In genomic region chr3:79953164-79953759, GRCm38 (mm10) we compare ENCODE assay signal across 19 mouse cellular contexts.
DNase-seq lines count a peak whose midpoint lies in the region; ATAC-seq and TF ChIP-seq lines count a peak whose summit lies in the region.
"Had no signal": no experiment of that assay in that cellular context is flagged by ENCODE, and none has a peak within 500 bp of the region (broad histone marks: within the 10 kb centered on the region; RNA-seq: fewer than 3 reads in every experiment).

No protein-coding gene starts in this region.

- H3K27ac ChIP-seq in liver, embryonic 11.5 days (ENCODE audit: low read depth, low read length), result no peak overlapping the region
- no peak overlapping the region for H3K27ac ChIP-seq in stomach, embryonic 16.5 days (ENCODE audit: low read length)
- H3K27ac ChIP-seq in stomach, postnatal 0 days (replicated peaks), result no peak overlapping the region
- H3K27ac ChIP-seq: embryonic facial prominence, embryonic 12.5 days; forebrain, embryonic 15.5 days; heart, embryonic 13.5 days; hindbrain, embryonic 15.5 days; limb, embryonic 13.5 days; macrophage; neural tube, embryonic 13.5 days had no signal

- intact Hi-C loops in gastrocnemius, postnatal 14 days (cut with DNase I; ENCODE audit: low total_unique reads), result no loop called here
- intact Hi-C loops in gastrocnemius, postnatal 36 days (cut with DNase I), result no loop called here

- no peak overlapping the region for H3K4me2 ChIP-seq in liver, embryonic 11.5 days
- H3K4me2 ChIP-seq in stomach, embryonic 16.5 days (ENCODE audit: low read depth, low read length), result no peak overlapping the region
- H3K4me2 ChIP-seq in stomach, postnatal 0 days (replicated peaks; ENCODE audit: low read depth), result no peak overlapping the region
- H3K4me2 ChIP-seq: embryonic facial prominence, embryonic 12.5 days; forebrain, embryonic 15.5 days; heart, embryonic 13.5 days; hindbrain, embryonic 15.5 days; limb, embryonic 13.5 days; midbrain, embryonic 11.5 days; neural tube, embryonic 13.5 days had no signal

- 0 out of 2 replicates have a peak, but pooled peaks cover 2% of the 10 kb centered on the region for H3K4me1 ChIP-seq in liver, embryonic 11.5 days (replicated peaks; ENCODE audit: control insufficient read depth, insufficient read depth, low read length)
- H3K4me1 ChIP-seq in stomach, embryonic 16.5 days (ENCODE audit: control insufficient read depth, insufficient read depth, low read length), result 0 out of 2 replicates have a peak, but pooled peaks cover 8% of the 10 kb centered on the region
- H3K4me1 ChIP-seq in stomach, postnatal 0 days (replicated peaks; ENCODE audit: control insufficient read depth, insufficient read depth), result no peaks in the 10 kb centered on the region
- H3K4me1 ChIP-seq: embryonic facial prominence, embryonic 12.5 days; forebrain, embryonic 15.5 days; hindbrain, embryonic 15.5 days; limb, embryonic 13.5 days; neural tube, embryonic 13.5 days had no signal

- WGBS in liver, embryonic 11.5 days, result 81% methylated on average over 2 of the region's 2 CpGs
- 38% methylated on average over 2 of the region's 2 CpGs for WGBS in stomach, embryonic 16.5 days
- 33% methylated on average over 2 of the region's 2 CpGs for WGBS in stomach, postnatal 0 days

- no peaks in the 10 kb centered on the region for H3K36me3 ChIP-seq in liver, embryonic 11.5 days (ENCODE audit: control insufficient read depth, insufficient read depth, low read length)
- H3K36me3 ChIP-seq in stomach, embryonic 16.5 days (ENCODE audit: control insufficient read depth, insufficient read depth, low read length), result no peaks in the 10 kb centered on the region
- no peaks in the 10 kb centered on the region for H3K36me3 ChIP-seq in stomach, postnatal 0 days (ENCODE audit: control insufficient read depth, insufficient read depth, low read length)
- H3K36me3 ChIP-seq: embryonic facial prominence, embryonic 12.5 days; forebrain, embryonic 15.5 days; hindbrain, embryonic 15.5 days; limb, embryonic 13.5 days; neural tube, embryonic 13.5 days had no signal

- no peaks in the 10 kb centered on the region for H3K9me3 ChIP-seq in liver, embryonic 11.5 days (ENCODE audit: control insufficient read depth, low read length)
- H3K9me3 ChIP-seq in stomach, embryonic 16.5 days (replicated peaks; ENCODE audit: control insufficient read depth, low read length), result no peaks in the 10 kb centered on the region
- H3K9me3 ChIP-seq in stomach, postnatal 0 days (ENCODE audit: control insufficient read depth, low read length), result no peaks in the 10 kb centered on the region
- H3K9me3 ChIP-seq: embryonic facial prominence, embryonic 12.5 days; forebrain, embryonic 15.5 days; heart, embryonic 13.5 days; hindbrain, embryonic 15.5 days; limb, embryonic 13.5 days; neural tube, embryonic 13.5 days had no signal

- no peaks in the 10 kb centered on the region for H3K27me3 ChIP-seq in liver, embryonic 11.5 days (replicated peaks; ENCODE audit: control insufficient read depth, insufficient read depth, low read length)
- H3K27me3 ChIP-seq in stomach, embryonic 16.5 days (ENCODE audit: control insufficient read depth, insufficient read depth, low read length), result no peaks in the 10 kb centered on the region
- H3K27me3 ChIP-seq in stomach, postnatal 0 days (ENCODE audit: control insufficient read depth, insufficient read depth, low read length), result no peaks in the 10 kb centered on the region
- H3K27me3 ChIP-seq: embryonic facial prominence, embryonic 12.5 days; forebrain, embryonic 15.5 days; heart, embryonic 13.5 days; hindbrain, embryonic 15.5 days; limb, embryonic 13.5 days; neural tube, embryonic 13.5 days had no signal

- DNase-seq in gastrocnemius, postnatal 14 days, result peak; percentile 10
- no peak for DNase-seq in gastrocnemius, postnatal 36 days
- DNase-seq in liver, result peak; percentile 7
- DNase-seq in liver, embryonic 11.5 days (ENCODE audit: low spot score), result no peak
- no peak for DNase-seq in stomach, postnatal 0 days (ENCODE audit: low spot score)
- peak; percentile 41 for DNase-seq in lung, postnatal 14 days
- DNase-seq in thymus, postnatal 4 days, result no peak
- DNase-seq: cerebellum, adult 8-10 months; heart, adult 11 months; heart, postnatal 36 days had no signal

- no peak for TF ChIP-seq EP300 in stomach, postnatal 0 days (optimal IDR thresholded peaks at IDR 0.05)

- H3K9ac ChIP-seq in liver, embryonic 11.5 days (ENCODE audit: low read depth, low read length), result no peak overlapping the region
- H3K9ac ChIP-seq in stomach, embryonic 16.5 days (ENCODE audit: low read length), result no peak overlapping the region
- H3K9ac ChIP-seq in stomach, postnatal 0 days (ENCODE audit: low read length), result no peak overlapping the region
- H3K9ac ChIP-seq: embryonic facial prominence, embryonic 12.5 days; forebrain, embryonic 15.5 days; heart, embryonic 13.5 days; hindbrain, embryonic 15.5 days; limb, embryonic 13.5 days; neural tube, embryonic 13.5 days had no signal

- ATAC-seq in liver, embryonic 11.5 days (replicated peaks; ENCODE audit: low FRiP score), result no peak
- ATAC-seq in stomach, embryonic 16.5 days (ENCODE audit: insufficient read depth, low FRiP score), result peak; percentile 47; the same call in 1 of the 2 replicates
- no peak for ATAC-seq in stomach, postnatal 0 days (ENCODE audit: low FRiP score, low TSS enrichment)
- ATAC-seq: forebrain, embryonic 15.5 days had no signal

- H3K4me3 ChIP-seq in liver, embryonic 11.5 days (ENCODE audit: low read depth, low read length), result no peak overlapping the region
- no peak overlapping the region for H3K4me3 ChIP-seq in stomach, embryonic 16.5 days (replicated peaks; ENCODE audit: low read length)
- no peak overlapping the region for H3K4me3 ChIP-seq in stomach, postnatal 0 days (ENCODE audit: low read depth, low read length)
- H3K4me3 ChIP-seq: embryonic facial prominence, embryonic 12.5 days; forebrain, embryonic 15.5 days; heart, embryonic 13.5 days; hindbrain, embryonic 15.5 days; limb, embryonic 13.5 days; neural tube, embryonic 13.5 days had no signal

- TF ChIP-seq CTCF in stomach, postnatal 0 days (IDR thresholded peaks at IDR 0.05; ENCODE audit: low read depth), result no peak

Comparison
In these comparisons a context has a peak if more than half of its experiments do, and no peak if none do; other contexts are left out.
1. DNase-seq: peak in gastrocnemius, postnatal 14 days (single experiment), liver (single experiment) and lung, postnatal 14 days (single experiment); none in gastrocnemius, postnatal 36 days (0 of 2), liver, embryonic 11.5 days (single experiment), stomach, postnatal 0 days (single experiment) and thymus, postnatal 4 days (single experiment).